Mouse (Mus musculus) T-helper 2 cell (primary cell): ENCODE measurements around the gene Oxa1l.

Experiments used
- in situ Hi-C: fragments of 300-600 bp; cut with MboI, MseI; formaldehyde crosslinking; loops from one replicate; pipeline ENCODE4 v1.15.1; 2025; ENCODE audit warnings: high pct_unique_total_duplicates

The Oxa1l gene

DNA sequence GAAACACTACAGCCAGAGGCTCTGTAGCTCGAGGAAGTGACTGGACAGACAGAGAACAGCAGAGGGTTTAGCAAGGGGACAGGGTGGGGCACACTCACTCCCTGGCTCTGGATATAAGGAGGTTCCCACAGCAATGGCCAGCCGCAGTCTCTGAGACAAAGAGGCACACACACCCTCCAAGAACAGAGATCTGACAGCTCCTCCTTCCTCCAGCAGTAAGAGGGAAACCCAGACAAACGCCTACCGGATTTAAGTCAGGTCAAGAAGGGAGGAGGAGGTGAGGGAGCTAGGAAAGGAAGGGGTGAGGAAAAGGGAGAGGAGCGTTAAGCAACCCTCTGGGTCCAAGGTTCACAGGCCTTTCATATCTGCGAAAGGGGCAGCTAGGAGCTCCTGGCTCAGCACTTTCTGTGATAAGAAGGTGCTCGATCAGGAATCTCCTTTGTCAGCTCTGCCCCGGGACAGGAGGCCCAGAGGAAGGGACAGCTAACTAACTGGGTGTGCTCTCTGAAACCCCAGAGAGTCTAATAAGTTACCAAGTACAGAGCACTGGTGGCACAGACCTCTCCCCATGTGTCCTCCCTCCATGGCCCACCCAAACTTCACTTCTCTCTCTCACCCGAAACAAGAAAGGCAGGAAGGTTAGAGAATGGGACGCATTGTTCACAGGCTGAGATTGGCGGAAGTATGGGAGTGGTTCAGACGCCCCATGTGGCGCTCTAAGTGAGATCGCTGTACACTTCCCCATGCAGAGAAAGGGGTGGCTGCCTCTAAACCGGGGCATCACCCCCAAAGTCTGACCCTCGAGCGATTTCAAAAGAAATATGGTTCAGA, 49.6 kb downstream of the Oxa1l start:
- in situ Hi-C loops = no loop called here

DNA sequence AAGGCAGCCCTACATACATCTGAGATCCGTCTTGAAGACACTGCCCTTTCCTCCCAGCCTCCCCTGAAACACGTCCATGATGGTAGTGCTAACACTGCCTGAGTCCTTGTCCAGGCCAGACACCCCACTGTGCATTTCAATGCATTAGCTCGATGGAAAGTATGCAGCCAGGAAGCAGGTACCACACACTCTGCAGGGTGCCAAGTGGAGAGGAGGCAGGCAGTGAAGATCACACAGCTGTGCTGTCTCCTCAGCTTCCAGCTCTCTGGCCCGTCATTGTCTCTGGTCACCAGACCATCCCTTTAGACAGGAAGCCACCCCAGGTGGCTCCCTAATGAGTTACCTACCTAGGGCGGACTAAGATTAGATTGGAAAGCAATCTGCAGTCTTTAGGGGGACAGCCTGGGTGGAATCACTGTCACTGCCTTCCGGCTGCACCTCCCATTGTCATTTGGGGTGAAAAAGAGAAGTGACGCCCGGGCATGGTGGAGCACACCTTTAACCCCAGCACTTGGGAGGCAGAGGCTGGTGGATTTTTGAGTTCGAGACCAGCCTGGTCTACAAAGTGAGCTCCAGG, 51.5 kb downstream of the Oxa1l start:
- in situ Hi-C loops = no loop called here

DNA sequence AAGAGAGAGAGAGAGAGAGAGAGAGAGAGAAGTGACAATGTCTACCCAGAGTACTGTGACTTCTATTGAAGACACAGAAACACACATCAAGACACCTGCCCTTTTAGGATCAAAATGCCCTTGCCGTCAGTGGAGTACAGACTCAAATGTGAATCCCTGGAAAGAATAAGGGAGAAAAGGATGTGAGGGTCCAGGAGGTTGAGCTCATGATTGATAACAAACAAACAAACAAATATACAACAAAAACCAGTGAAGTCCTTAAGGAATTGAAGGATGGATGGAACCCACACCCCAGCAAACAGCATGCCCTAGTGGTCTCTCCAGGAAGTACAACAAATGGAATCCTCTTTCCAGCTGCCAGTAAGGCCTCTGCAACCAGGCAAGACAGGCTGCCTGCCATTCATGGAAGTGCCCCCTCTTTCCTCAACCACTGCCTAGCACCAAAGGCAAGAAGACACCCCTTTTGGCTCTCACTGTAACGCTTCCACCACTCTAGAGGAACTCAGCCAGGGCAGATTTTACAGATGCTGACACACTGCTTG, 52.1 kb downstream of the Oxa1l start:
- in situ Hi-C loops = no loop called here

DNA sequence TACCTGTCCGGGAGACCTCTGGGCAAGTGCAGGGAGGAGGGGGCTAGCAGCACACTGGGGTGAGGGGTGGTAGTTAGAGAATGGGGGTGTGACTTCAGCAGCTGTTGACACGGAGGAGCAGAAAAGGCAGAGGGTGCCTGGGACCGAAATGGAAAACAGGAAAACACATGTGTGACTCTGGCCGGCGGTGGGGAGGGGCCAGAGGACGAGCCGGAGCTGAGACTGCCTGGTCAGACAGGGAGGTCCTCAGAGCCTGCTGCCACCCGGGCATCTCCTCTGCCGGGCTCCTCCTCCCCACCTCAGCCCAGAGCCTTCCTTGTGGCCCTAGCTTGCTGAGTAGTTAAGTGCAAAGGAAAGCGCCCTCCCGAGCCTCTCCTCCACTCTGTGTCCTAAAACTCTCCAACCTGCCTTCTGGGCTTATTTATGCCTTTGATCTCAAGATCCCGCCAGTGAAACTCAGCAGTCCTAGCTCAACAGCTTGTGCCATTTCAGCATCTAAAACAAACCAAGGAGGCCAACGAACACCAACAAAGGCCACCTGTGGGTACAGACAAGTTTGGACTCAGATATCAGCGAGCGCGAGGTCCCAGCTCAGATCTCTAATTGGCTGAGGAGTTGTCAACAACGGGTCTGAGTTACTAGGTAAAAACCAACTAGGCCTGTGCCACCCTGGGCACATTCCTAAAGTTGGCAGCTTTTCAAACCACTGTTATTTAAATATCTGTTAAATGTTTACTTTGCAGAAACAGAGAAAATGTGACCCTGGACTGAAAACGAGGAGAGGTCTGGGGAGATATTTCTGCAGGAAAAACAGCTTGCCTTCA, 53.5 kb downstream of the Oxa1l start:
- in situ Hi-C loops = no loop called here

DNA sequence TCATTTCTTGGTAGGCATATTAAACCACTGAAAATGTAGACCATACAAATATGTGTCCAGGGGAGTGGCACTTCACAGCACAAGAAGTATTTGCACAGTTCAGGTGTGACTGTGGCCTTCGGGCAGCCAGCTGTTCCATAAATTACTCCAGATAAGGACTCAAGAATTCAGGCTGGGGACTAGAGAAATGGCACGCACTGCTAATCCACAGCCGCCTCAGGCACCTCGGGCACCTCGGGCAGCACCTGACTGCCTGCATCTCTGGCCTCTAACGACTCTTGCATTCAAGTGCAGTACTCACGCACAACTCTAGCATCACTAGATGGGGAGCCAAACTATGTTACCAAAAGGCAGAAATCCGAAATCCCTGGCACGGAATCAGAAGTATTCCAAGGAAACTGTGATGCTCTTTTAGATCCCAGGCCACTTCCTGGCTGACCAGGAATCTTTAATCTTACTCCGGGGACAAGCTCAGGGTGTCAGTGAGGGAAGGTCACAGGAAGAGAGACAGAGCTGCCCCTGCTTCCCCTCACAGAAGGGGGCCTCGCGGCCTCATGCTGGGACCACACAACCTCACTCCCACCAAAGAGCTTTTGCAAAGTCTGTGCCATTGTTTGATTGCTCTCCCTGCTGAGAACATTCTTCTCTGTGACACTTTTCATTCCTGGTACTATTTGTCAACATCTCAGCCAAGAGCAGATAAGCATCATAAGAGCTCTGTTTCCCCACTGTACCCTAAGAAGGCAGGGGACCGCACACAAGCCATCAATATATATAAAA, 54.8 kb downstream of the Oxa1l start:
- in situ Hi-C loops = no loop called here

DNA sequence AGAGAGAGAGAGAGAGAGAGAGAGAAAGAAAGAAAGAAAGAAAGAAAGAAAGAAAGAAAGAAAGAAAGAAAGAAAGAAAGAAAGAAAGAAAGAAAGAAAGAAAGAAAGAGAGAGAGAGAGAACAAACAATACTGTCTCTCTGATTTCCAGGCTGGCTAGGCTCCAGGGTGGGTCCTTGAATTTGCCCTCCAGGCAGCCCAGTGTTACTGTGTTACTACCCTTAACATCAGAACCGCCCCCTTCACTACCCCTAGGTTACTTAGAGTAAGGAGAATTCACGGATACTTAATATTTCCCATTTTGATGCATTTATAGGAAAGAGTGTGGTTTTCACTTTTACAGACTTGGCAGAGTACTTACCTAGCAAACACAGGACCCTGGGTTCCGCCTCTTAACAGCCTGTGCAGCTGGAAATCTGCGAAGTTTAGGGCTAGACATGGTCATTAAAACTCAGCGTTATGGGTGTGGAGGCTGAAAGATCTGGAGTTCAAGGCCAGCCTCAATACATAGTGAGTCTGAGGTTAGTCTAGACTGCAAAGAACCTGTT, 55.7 kb downstream of the Oxa1l start:
- in situ Hi-C loops = no loop called here

DNA sequence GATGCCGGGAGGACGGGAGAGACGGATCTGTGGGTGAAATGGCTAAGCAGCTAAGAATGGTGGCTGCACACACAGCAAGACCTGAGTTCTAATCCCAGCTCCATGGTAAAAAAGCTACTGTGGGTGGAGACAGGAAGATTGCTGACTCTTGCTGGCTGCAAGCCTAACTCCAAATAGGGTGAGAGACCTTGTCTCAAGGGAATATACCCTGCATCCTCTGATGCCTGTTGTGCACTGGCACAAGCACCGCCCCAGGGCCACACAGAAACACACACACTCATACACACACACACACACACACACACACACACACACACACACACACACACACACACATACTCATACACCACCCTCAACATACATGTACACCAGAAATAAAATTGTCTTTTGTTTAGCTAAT, 56.2 kb downstream of the Oxa1l start:
- in situ Hi-C loops = no loop called here

DNA sequence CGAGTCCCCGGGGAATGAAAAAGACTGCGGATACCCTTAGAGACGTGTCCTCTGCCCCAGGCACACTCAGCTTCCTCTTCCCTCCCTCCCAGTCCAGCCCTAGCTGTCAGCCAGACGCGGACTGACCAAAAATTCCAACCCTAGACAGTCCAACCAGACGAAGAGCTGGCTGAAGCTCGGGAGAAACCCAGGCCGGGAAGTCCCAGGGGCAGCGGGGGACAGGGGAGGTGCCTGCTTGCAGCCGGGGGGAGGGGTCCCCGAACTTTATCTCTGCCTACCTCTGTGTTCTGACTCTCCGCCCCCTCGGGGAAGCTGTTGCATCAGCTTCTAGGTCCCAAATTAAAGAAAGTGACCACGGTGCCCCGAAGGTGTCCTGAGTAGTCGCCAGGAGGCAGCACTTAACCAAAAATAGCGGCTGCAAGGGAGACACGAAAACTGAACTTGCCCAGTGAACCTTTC, 57.0 kb downstream of the Oxa1l start, which contains the start of gene Slc7a7:
Slc7a7 (minus strand) TSS at position 158 of the 459 bp plus-strand sequence.
- in situ Hi-C loops = no loop called here
